Mouse (Mus musculus): ENCODE results near the gene Cntnap2. TPM values are rescaled to one million over a fixed set of nuclear protein-coding genes. Genes with fewer than 3 reads are reported as not detected.
A peak's percentile ranks its signal among the peaks of the same experiment; 100 is the strongest.

The Cntnap2 gene
- polyA plus RNA-seq, 1 experiment from 2014 or later = 27.2 TPM

- WGBS = 32% methylated on average over 3 of the region's 3 CpGs
- ATAC-seq (ENCODE audit: low FRiP score, low read depth) = no peak
Measured at GRCm38 (mm10) chr6:46856635-46857034, 1797.5 kb downstream of the Cntnap2 start.

GRCm38 (mm10) chr6:46861076-46861475, 1801.9 kb downstream of the Cntnap2 start:
- no peaks in the 10 kb centered on the region for H3K9me3 ChIP-seq
- no peak overlapping the region for H3K4me3 ChIP-seq
- H3K27me3 ChIP-seq (replicated peaks) = no peaks in the 10 kb centered on the region
- ATAC-seq (ENCODE audit: low FRiP score, low read depth) = no peak
- no peak overlapping the region for H3K9ac ChIP-seq
- no peaks in the 10 kb centered on the region for H3K36me3 ChIP-seq
- WGBS = 13% methylated on average over 5 of the region's 5 CpGs
- H3K4me2 ChIP-seq (replicated peaks) = no peak overlapping the region
- H3K4me1 ChIP-seq = no peaks in the 10 kb centered on the region
- H3K27ac ChIP-seq = no peak overlapping the region

More at GRCm38 (mm10) chr6:46856635-46857034, 1797.5 kb downstream of the Cntnap2 start:
- Histone ChIP-seq H3K4me3 (no peak overlapping the region), H3K27ac (no peak overlapping the region), H3K27me3 (replicated peaks) (no peaks in the 10 kb centered on the region), H3K36me3 (no peaks in the 10 kb centered on the region), H3K4me2 (replicated peaks) (no peak overlapping the region), H3K9ac (no peak overlapping the region), H3K9me3 (no peaks in the 10 kb centered on the region), H3K4me1 (no peaks in the 10 kb centered on the region)

GRCm38 (mm10) chr6:46866317-46866716, 1807.2 kb downstream of the Cntnap2 start:
- no peak for ATAC-seq (ENCODE audit: low FRiP score, low read depth)
- Histone ChIP-seq H3K27me3 (replicated peaks) (no peaks in the 10 kb centered on the region), H3K4me3 (no peak overlapping the region), H3K4me1 (no peaks in the 10 kb centered on the region), H3K36me3 (no peaks in the 10 kb centered on the region), H3K9me3 (no peaks in the 10 kb centered on the region), H3K27ac (no peak overlapping the region), H3K9ac (no peak overlapping the region), H3K4me2 (replicated peaks) (no peak overlapping the region)

- Histone ChIP-seq H3K9me3 (no peaks in the 10 kb centered on the region), H3K27me3 (replicated peaks) (no peaks in the 10 kb centered on the region), H3K9ac (no peak overlapping the region), H3K36me3 (no peaks in the 10 kb centered on the region), H3K27ac (no peak overlapping the region), H3K4me2 (replicated peaks) (no peak overlapping the region), H3K4me3 (no peak overlapping the region), H3K4me1 (no peaks in the 10 kb centered on the region)
- no peak for ATAC-seq (ENCODE audit: low FRiP score, low read depth)
- WGBS = 90% methylated on average over 2 of the region's 2 CpGs
Measured at GRCm38 (mm10) chr6:46886230-46886629, 1827.1 kb downstream of the Cntnap2 start.

- WGBS = 78% methylated on average over 2 of the region's 2 CpGs
- Histone ChIP-seq H3K9me3 (no peaks in the 10 kb centered on the region), H3K4me3 (no peak overlapping the region), H3K4me2 (replicated peaks) (no peak overlapping the region), H3K27ac (no peak overlapping the region), H3K36me3 (no peaks in the 10 kb centered on the region), H3K27me3 (replicated peaks) (no peaks in the 10 kb centered on the region), H3K9ac (no peak overlapping the region), H3K4me1 (no peaks in the 10 kb centered on the region)
- no peak for ATAC-seq (ENCODE audit: low FRiP score, low read depth)
Measured at GRCm38 (mm10) chr6:46909167-46909566, 1850.0 kb downstream of the Cntnap2 start.

GRCm38 (mm10) chr6:46918701-46919274, 1859.6 kb downstream of the Cntnap2 start:
- H3K27ac ChIP-seq = no peak overlapping the region
- no peak overlapping the region for H3K4me3 ChIP-seq
- no peaks in the 10 kb centered on the region for H3K4me1 ChIP-seq
- no peaks in the 10 kb centered on the region for H3K36me3 ChIP-seq
- H3K9me3 ChIP-seq = no peaks in the 10 kb centered on the region
- H3K4me2 ChIP-seq (replicated peaks) = no peak overlapping the region
- WGBS = 83% methylated on average over 8 of the region's 8 CpGs
- no peaks in the 10 kb centered on the region for H3K27me3 ChIP-seq (replicated peaks)
- H3K9ac ChIP-seq = no peak overlapping the region
- ATAC-seq (ENCODE audit: low FRiP score, low read depth) = no peak

- no peak for ATAC-seq (ENCODE audit: low FRiP score, low read depth)
Measured at GRCm38 (mm10) chr6:46919973-46920372, 1860.8 kb downstream of the Cntnap2 start.

GRCm38 (mm10) chr6:46924709-46925108, 1865.6 kb downstream of the Cntnap2 start:
- H3K27ac ChIP-seq = no peak overlapping the region

More at GRCm38 (mm10) chr6:46919973-46920372, 1860.8 kb downstream of the Cntnap2 start:
- no peak overlapping the region for H3K4me3 ChIP-seq
- H3K9ac ChIP-seq = no peak overlapping the region
- no peaks in the 10 kb centered on the region for H3K9me3 ChIP-seq
- 75% methylated on average over 3 of the region's 3 CpGs for WGBS
- no peaks in the 10 kb centered on the region for H3K36me3 ChIP-seq
- no peaks in the 10 kb centered on the region for H3K4me1 ChIP-seq
- H3K27me3 ChIP-seq (replicated peaks) = no peaks in the 10 kb centered on the region
- no peak overlapping the region for H3K27ac ChIP-seq
- no peak overlapping the region for H3K4me2 ChIP-seq (replicated peaks)

GRCm38 (mm10) chr6:46945703-46946102, 1886.5 kb downstream of the Cntnap2 start:
- Histone ChIP-seq H3K9me3 (no peaks in the 10 kb centered on the region), H3K4me1 (no peaks in the 10 kb centered on the region), H3K36me3 (no peaks in the 10 kb centered on the region), H3K4me2 (replicated peaks) (no peak overlapping the region), H3K27ac (no peak overlapping the region), H3K27me3 (replicated peaks) (no peaks in the 10 kb centered on the region), H3K9ac (no peak overlapping the region), H3K4me3 (no peak overlapping the region)
- ATAC-seq (ENCODE audit: low FRiP score, low read depth) = no peak
- 75% methylated on average over 4 of the region's 4 CpGs for WGBS

More at GRCm38 (mm10) chr6:46924709-46925108, 1865.6 kb downstream of the Cntnap2 start:
- H3K9me3 ChIP-seq = no peaks in the 10 kb centered on the region
- H3K4me2 ChIP-seq (replicated peaks) = no peak overlapping the region
- no peaks in the 10 kb centered on the region for H3K4me1 ChIP-seq
- no peaks in the 10 kb centered on the region for H3K27me3 ChIP-seq (replicated peaks)
- H3K9ac ChIP-seq = no peak overlapping the region
- WGBS = 48% methylated on average over 7 of the region's 7 CpGs
- ATAC-seq (ENCODE audit: low FRiP score, low read depth) = no peak
- H3K4me3 ChIP-seq = no peak overlapping the region
- H3K36me3 ChIP-seq = no peaks in the 10 kb centered on the region

GRCm38 (mm10) chr6:46961022-46961686, 1902.0 kb downstream of the Cntnap2 start:
- Histone ChIP-seq H3K4me3 (no peak overlapping the region), H3K4me2 (replicated peaks) (no peak overlapping the region), H3K36me3 (no peaks in the 10 kb centered on the region), H3K27me3 (replicated peaks) (no peaks in the 10 kb centered on the region), H3K4me1 (no peaks in the 10 kb centered on the region), H3K9ac (no peak overlapping the region), H3K27ac (no peak overlapping the region), H3K9me3 (no peaks in the 10 kb centered on the region)
- WGBS = 35% methylated on average over 10 of the region's 10 CpGs
- ATAC-seq (ENCODE audit: low FRiP score, low read depth) = peak; percentile 96

GRCm38 (mm10) chr6:46963261-46963660, 1904.1 kb downstream of the Cntnap2 start:
- Histone ChIP-seq H3K9me3 (no peaks in the 10 kb centered on the region), H3K9ac (no peak overlapping the region), H3K27ac (no peak overlapping the region), H3K27me3 (replicated peaks) (no peaks in the 10 kb centered on the region), H3K4me2 (replicated peaks) (no peak overlapping the region), H3K4me3 (no peak overlapping the region), H3K36me3 (no peaks in the 10 kb centered on the region), H3K4me1 (no peaks in the 10 kb centered on the region)
- WGBS = 66% methylated on average over 2 of the region's 2 CpGs
- ATAC-seq (ENCODE audit: low FRiP score, low read depth) = no peak

- H3K4me1 ChIP-seq = no peaks in the 10 kb centered on the region
- H3K36me3 ChIP-seq = no peaks in the 10 kb centered on the region
- H3K4me2 ChIP-seq (replicated peaks) = no peak overlapping the region
- no peak overlapping the region for H3K9ac ChIP-seq
- no peaks in the 10 kb centered on the region for H3K27me3 ChIP-seq (replicated peaks)
- WGBS = 62% methylated on average over 3 of the region's 3 CpGs
- no peak overlapping the region for H3K4me3 ChIP-seq
- no peak for ATAC-seq (ENCODE audit: low FRiP score, low read depth)
- H3K27ac ChIP-seq = no peak overlapping the region
- no peaks in the 10 kb centered on the region for H3K9me3 ChIP-seq
Measured at GRCm38 (mm10) chr6:46963693-46964092, 1904.5 kb downstream of the Cntnap2 start.

GRCm38 (mm10) chr6:46972640-46973039, 1913.5 kb downstream of the Cntnap2 start:
- H3K9me3 ChIP-seq = no peaks in the 10 kb centered on the region
- H3K9ac ChIP-seq = no peak overlapping the region
- H3K27ac ChIP-seq = no peak overlapping the region
- ATAC-seq (ENCODE audit: low FRiP score, low read depth) = no peak
- H3K36me3 ChIP-seq = no peaks in the 10 kb centered on the region
- H3K4me3 ChIP-seq = no peak overlapping the region
- 87% methylated on average over 2 of the region's 2 CpGs for WGBS
- no peaks in the 10 kb centered on the region for H3K27me3 ChIP-seq (replicated peaks)
- no peak overlapping the region for H3K4me2 ChIP-seq (replicated peaks)
- no peaks in the 10 kb centered on the region for H3K4me1 ChIP-seq
